Mouse (Mus musculus) A20 (cell line): ENCODE data around the gene Lactb.
"Not testable (repeated sequence)": the region's sequence is repeated elsewhere in the genome, so short reads cannot be mapped to it uniquely, and the experiment has no call there.

Experiments
- DNase-seq: peaks from one replicate; pipeline ENCODE4 v3.0.0-alpha.2; 2011; ENCODE audit warnings: low read depth, low spot score

The Lactb gene

DNA sequence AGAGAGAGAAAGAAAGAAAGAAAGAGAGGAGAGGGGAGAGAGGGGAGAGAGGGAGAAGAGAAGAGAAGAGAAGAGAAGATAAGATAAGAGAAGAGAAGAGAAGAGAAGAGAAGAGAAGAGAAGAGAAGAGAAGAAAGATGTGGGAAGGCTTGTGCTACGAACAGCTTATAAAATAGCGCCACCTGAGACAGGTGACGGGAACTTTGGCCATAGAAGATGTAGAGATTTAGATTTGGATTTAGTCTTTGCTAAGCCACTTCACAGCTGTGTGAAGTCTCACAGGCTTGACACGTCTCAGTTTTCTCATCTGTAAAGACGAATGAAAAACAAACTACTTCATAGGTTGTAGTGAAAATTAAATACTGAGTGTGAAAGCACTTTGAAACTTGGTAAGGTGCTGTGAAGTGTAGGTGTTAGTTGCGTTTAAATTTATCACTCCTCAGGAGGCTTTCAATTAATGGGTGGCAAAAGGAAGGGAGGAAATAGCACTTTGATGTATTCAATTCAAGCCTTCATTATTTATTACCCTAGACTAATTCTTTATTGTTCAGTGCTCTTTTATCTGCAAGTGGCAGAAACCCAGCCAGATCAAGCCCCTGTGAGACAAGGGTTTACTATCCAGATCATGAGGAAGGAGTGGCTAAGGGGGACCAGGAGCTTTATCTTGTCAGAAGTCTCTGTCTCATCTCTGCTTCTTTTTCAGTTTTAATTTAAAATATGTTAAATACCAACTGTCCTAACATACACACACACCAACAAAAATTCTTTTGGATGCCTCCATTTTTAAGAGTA is 54.6 kb downstream of the Lactb start:
- peak; percentile 58 for DNase-seq

DNA sequence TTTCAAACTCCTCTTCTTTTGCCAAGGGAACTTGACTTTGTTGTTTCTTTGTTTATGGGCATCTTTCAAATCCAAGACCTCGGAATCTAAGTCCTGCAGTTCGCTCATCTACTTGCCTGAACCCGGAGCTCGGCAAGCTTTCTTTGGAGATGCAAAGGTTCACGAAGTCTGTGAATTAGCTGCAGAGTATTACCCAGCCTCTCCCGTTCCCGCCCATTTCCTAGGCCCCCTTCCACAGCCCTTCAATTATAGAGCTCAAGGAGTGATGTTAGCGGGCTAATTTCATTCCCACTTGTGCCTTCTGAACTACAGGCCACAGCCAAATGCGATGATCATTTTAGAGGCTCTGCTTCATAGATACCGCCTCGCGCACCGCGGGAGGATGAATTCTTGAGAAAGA is 55.3 kb downstream of the Lactb start:
- no peak for DNase-seq

DNA sequence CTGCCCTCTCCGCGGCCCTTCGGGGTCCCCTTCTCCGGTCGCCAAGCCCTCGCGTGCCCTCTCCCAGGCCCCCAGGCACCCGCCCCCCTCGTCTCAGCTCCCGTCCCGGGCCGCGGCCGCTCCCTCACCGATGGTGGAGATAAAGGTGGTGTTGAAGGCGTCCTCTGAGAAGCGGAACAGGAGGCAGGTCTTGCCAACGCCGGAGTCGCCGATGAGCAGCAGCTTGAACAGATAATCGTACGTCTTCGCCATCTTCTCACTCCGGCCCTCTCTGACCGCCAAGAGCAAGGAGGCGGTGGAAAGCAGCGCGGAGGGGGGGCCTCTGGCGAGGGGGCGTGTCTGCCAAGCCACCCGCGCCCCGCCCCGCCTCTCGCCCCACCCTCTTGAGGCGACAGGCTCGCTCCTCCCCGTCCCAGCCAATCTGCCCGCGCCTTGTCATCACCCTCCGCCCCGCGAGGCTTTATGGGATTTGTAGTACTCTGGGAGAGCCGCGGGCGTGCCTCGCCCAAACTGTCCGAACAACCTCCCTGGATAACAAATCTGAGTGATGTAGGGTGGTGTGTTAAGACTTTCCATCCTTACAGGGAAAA is 55.8 kb downstream of the Lactb start, which contains the start of gene Rab8b:
Gene Rab8b (minus strand): TSS at position 306 of the 590 bp plus-strand sequence.
- peak; percentile 98 for DNase-seq

DNA sequence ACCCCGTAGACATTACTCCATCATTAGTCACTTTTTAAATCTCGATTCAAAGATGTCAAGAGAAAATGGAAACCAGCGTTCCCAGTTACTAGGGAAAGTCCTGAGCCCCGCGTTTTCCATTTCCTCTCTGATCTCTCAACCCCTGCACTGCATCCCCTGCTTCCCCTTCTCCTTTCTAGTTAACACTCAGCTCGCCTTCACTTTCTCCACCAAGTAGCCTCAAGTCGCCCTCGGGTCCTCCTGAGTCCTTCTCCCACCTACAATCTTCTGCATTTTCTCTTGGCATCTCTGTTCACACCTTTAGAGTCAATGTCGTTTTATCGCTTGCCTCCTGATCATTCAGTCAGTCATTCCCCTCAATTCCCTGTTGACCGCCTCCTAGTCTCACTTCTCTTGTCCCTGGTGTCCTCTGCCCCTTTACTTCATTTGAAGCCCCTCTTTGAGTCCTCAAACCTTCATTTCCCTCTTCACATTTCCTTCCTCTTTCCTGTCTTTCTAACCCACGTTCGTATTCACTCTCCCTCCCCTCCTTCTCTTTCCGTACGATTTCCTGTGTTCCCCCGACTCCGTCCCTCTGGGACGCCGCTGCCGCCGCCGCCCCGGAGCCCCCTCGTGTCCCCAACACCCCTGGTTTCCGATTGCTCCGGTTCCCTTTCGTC is 56.5 kb downstream of the Lactb start:
- no peak for DNase-seq

DNA sequence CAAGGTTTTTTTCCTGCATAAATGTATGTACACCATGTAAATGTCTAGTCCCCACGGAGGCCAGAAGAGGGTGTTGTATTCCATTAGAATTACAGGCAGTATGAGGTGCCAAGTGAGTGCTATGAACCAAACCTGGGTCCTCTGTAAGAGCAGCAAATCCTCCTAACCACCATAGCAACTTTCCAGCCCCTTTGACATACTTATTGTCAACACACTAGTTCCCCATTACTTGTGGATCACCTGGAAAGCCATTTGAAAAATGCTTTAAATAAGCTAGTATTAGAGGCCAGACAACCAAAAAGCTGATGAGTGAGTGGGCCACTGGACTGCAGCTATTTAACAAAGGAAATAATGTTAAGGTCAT is 57.4 kb downstream of the Lactb start:
- peak; percentile 23 for DNase-seq

DNA sequence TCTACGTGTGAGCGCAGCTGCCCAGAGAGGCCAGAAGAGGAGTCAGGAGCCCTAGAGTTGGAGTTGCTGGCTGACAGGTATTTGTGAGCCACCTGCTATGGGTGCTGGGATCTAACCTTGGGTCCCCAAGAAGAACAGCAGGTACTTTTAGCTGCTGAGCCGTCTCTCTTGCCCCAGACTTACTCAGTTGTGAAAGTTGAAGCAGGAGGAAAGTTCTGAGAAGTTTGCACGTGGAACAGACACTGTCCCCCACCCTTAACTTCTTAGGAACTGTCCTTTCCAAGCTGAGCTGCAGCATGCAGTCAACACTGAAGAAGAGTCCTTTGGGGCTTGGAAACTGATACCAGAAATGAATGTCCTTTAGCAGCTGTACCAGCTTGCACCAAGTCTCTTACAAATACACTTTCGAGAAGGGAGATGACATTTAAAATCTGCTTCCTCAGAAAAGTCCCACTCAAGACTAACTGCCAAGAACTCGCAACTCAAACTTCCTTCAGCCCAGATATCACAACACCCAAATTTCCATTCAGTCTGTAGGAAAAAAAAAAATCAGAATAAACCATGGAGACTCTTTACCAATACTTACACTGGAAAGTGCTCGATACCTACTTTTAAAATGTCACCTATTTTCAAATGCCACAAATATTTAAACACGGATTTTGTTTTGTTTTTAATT is 57.9 kb downstream of the Lactb start:
- no peak for DNase-seq

DNA sequence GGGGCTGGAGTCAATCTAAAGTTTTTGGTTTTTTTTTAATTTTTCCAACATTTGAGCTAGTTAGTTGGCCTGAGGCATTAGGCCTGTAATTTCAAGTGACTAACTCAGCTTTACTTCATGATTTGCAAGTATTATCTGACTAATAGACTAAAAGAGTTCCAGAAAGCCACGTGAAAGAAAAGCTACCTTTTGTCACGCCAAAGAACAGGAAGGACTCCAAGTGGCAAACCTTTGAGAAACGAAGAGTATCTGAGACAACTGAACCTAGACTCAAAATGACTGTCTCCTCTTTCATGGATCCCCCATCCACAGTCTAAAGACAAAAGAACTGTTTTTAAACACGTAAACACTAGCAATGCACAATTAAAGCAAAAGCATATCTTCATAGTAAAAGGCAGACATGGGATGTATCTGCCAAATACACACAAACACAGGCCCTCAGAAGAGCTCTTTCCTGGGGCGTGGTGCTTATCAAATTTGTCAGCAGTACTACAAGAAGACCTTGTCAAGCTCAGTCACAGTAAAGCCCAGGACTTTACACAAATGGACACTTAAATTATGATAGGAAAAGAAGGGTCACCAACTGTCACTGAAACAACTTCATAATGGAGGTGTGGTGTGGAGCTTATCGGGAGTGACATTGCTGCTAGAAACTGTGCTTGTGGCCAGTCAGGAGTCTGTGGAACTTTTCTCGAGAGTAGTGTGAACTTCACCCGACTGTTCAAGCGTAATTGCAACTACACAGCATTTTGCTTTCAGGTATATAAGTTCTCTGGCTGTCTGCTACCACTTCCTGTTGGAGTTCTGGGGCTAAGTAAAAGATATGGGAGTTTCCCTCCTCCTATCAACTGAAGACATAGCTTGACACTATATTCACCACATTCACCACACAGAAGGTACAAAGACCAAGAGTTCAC is 59.2 kb downstream of the Lactb start:
- no peak for DNase-seq

DNA sequence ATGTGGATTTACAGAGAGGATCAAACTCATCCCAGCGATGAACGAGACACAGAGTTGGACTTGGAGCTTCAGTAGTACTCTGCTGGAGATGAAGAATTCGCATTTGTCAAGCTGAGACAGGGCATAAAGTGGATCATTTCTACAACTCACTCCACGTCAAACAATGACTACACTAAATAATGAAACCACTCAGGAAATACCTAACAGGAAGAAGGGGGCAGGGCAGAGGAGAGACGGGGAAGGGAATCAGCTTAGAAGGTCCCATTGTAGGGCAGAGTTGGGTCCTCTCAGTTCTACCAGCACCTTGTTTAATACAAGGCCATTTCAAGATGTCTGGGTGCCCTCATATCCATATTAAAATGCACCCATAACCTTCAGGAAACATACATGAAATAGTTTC is 59.9 kb downstream of the Lactb start:
- DNase-seq = no peak

DNA sequence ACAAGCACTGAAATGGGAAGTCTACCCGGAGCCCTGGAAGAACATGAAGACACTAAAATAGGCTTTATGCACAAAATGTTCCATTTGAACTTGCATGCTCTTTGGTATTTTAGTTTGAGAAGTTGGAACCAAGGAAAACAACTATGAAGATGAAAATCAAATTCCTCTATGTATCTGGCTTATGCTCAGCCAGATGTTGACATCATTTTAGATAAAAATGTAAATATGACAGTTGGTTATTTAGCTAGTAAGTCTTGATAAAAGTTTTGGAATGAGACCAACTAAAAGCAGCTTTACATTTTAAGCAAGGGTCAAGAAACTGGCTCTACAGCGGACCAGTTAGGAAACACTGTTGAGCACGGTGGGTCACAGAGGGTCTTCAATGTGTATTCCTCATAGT is 60.7 kb downstream of the Lactb start:
- DNase-seq = no peak

DNA sequence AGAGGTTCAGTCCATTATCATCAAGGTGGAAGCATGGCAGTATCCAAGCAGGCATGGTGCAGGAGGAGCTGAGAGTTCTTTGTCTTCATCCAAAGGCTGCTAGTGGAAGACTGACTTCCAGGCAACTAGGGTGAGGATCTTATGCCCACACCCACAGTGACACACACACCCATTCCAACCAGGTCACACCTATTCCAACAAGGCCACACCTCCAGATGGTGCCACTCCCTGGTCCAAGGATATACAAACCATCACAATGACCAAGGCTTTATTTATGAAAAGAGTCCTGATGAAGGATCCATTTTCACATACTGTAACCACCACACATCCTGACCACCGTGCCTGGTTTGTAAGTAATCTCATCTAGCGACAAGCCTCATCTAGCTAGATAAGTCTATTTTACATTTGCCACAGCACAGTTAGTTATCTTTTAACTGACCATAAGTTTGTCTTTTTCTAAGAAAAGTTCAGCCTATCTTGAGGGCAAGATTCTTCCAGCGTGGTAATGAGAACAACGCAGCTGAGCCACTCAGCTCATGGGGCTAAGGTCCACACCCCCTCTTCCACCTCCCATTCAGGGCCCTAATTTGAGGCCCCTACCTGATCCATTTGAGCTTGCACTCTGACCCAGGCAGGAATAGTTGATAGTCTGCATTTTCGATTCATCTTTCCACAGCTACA is 61.9 kb downstream of the Lactb start:
- DNase-seq = not testable (repeated sequence)

DNA sequence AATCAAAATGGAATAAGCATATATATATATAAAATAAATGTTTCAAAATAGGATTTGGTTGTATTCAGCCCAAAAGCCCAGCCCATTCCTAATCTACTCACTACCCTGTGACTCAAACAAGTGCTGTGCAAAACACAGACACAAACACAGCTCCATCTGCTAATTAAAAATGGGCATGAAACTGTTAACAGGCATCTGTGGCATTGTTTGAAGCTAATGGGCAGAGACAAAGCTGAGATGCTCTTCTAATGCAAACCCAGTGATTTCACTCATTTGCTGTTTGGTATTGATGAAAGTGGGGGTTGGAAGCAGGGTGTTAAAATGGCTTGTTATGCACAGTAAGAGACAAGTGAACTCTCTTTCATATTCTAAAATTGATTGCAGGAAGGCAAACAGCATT is 63.0 kb downstream of the Lactb start:
- DNase-seq = no peak

DNA sequence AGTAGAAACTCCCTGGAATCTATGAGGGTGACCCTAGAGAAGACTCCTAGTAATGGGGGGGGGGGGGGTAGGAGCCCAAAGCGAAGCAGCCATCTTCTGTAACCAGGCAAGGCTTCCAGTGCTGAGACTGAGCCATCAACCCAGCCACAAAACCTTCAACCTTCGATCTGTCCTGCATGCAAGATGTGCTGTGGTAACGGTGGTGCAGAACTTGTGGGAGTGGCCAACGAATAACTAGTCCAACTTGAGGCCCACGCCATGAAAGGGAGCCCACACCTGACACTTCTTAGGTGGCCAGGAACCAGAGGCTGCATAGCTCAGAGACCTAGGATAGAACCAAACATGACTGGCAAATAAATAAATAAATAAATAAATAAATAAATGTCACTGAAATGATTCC is 64.6 kb downstream of the Lactb start:
- DNase-seq = no peak

DNA sequence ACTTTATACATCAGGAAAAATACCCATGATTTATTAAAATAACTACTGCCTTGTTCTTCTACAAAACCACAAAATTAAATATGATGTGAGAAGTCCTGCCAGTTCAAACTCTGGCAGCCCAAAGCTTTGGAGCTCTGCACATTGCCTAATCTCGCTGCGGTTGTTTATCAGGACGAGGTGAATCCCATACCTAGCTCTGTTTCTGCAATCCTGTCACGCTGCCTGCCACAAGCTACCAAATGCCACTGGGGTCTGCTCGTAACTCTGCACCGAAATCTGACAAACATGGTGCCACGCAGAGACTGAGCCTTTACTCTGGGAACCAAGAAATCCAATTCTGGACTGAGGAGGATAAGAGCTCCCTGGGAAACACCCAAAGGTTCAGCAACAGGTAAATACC is 65.4 kb downstream of the Lactb start:
- DNase-seq = no peak

DNA sequence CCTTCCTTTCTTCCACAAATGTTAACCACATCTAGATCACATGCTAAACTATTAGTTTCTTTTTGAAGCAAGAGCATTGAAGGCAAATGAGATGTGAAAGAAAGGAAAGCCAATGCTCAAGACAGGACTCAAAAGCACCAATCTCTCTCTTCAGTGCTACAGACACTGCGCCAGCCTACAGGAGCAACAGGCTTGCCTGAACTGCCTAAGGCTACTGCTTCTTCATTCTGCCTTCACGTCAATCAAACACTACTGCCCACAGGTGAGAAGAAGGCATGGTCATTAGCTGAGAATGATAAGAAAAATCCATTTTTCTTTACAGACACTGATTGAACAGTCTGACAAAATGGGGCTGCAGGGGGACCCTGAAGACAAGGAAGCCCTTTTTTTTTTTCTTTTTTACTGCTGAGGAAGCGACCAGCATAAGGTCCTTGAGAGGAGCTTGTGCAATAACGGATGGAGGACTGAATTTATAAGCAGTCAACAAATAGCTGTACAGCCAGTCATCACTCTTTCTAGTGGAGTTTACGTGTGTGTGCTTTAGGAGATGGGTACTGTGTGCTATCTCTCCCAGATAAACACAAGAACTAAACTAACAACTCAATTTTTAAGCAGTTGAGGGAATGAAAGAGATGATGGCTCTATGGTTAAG is 67.4 kb downstream of the Lactb start:
- DNase-seq = no peak

DNA sequence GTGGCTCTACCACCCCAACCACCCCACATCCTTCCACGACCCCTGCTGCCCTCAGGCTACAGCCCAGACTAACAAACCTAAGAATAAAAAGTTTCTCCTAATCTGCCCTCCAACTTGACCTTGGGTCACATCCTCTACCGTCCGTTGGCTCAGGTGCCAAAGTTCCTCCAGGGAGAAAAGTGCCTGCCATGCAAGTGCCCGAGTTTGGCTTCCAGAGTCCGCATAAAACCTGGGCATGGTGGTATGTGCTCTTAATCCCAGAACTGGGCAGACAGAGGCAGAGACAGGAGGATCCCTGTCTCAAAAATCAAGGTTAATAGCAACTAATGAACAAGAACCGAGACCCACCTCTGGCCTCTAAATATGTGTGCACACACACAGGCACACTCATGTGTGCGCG is 68.2 kb downstream of the Lactb start:
- DNase-seq = no peak

DNA sequence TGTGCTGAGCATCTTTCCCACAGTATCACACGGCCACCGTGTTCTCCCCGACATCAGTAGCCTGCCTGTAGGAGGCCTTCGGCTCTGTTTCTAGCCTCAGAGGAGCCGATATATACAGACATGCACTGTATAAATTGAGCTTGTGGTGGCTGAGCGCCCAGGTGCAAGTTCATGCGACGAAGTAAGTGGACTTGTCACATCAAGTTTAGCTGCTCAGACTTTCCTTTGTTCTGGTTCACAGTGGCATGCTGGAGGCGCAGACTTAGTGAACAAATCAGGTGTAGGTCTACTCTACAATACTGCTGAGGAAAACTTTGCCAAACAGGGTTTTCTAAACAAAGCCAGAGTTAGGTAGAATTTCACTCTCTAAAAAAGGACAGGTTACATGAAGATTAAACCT is 69.3 kb downstream of the Lactb start:
- no peak for DNase-seq
